Mouse (Mus musculus): ENCODE results near the gene Prr5l. TPM values are rescaled to one million over a fixed set of nuclear protein-coding genes. Genes with fewer than 3 reads are reported as not detected.

Prr5l gene
- polyA plus RNA-seq, 1 experiment from 2014 or later: 40.5 TPM

GRCm38 (mm10) chr2:101792130-101792529 is 90.7 kb downstream of the Prr5l start:
- peaks cover 34% of the 10 kb centered on the region for H3K4me1 ChIP-seq
- H3K9me3 ChIP-seq: no peaks in the 10 kb centered on the region
- no peak overlapping the region for H3K9ac ChIP-seq
- H3K27ac ChIP-seq: no peak overlapping the region
- H3K4me2 ChIP-seq: no peak overlapping the region
- no peaks in the 10 kb centered on the region for H3K36me3 ChIP-seq
- no peak overlapping the region for H3K4me3 ChIP-seq
- ATAC-seq (ENCODE audit: borderline replicate concordance, extremely low read depth, low FRiP score, low TSS enrichment): no peak
- no peaks in the 10 kb centered on the region for H3K27me3 ChIP-seq
- WGBS: 76% methylated on average over 4 of the region's 4 CpGs

GRCm38 (mm10) chr2:101783255-101783654 is 99.6 kb downstream of the Prr5l start:
- H3K9me3 ChIP-seq: no peaks in the 10 kb centered on the region
- no peak overlapping the region for H3K9ac ChIP-seq
- H3K27me3 ChIP-seq: no peaks in the 10 kb centered on the region
- H3K27ac ChIP-seq: no peak overlapping the region
- H3K36me3 ChIP-seq: no peaks in the 10 kb centered on the region
- WGBS: 52% methylated on average over 5 of the region's 5 CpGs
- no peaks in the 10 kb centered on the region for H3K4me1 ChIP-seq
- ATAC-seq (ENCODE audit: borderline replicate concordance, extremely low read depth, low FRiP score, low TSS enrichment): no peak
- H3K4me3 ChIP-seq: no peak overlapping the region
- no peak overlapping the region for H3K4me2 ChIP-seq

- no peaks in the 10 kb centered on the region for H3K27me3 ChIP-seq
- H3K36me3 ChIP-seq: no peaks in the 10 kb centered on the region
- WGBS: 65% methylated on average over 4 of the region's 4 CpGs
- H3K4me1 ChIP-seq: no peaks in the 10 kb centered on the region
- no peaks in the 10 kb centered on the region for H3K9me3 ChIP-seq
- no peak for ATAC-seq (ENCODE audit: borderline replicate concordance, extremely low read depth, low FRiP score, low TSS enrichment)
- H3K4me2 ChIP-seq: no peak overlapping the region
- no peak overlapping the region for H3K27ac ChIP-seq
- H3K4me3 ChIP-seq: no peak overlapping the region
- no peak overlapping the region for H3K9ac ChIP-seq
These were observed 101.5 kb downstream of the Prr5l start for GRCm38 (mm10) chr2:101781357-101781777.

GRCm38 (mm10) chr2:101778080-101778479 is 104.7 kb downstream of the Prr5l start:
- no peak for ATAC-seq (ENCODE audit: borderline replicate concordance, extremely low read depth, low FRiP score, low TSS enrichment)

GRCm38 (mm10) chr2:101763503-101763902 is 119.3 kb downstream of the Prr5l start:
- no peak overlapping the region for H3K4me3 ChIP-seq
- peaks cover 11% of the 10 kb centered on the region for H3K36me3 ChIP-seq
- 91% methylated on average over 5 of the region's 5 CpGs for WGBS
- no peaks in the 10 kb centered on the region for H3K27me3 ChIP-seq
- H3K9ac ChIP-seq: no peak overlapping the region
- ATAC-seq (ENCODE audit: borderline replicate concordance, extremely low read depth, low FRiP score, low TSS enrichment): no peak
- no peak overlapping the region for H3K4me2 ChIP-seq
- no peaks in the 10 kb centered on the region for H3K9me3 ChIP-seq
- peaks cover 16% of the 10 kb centered on the region for H3K4me1 ChIP-seq
- peak overlapping the region; percentile 60; the same call in 1 of the 2 replicates for H3K27ac ChIP-seq

More at GRCm38 (mm10) chr2:101778080-101778479, 104.7 kb downstream of the Prr5l start:
- Histone ChIP-seq H3K4me2 (no peak overlapping the region), H3K9me3 (no peaks in the 10 kb centered on the region), H3K27me3 (no peaks in the 10 kb centered on the region), H3K27ac (no peak overlapping the region), H3K36me3 (no peaks in the 10 kb centered on the region), H3K4me3 (no peak overlapping the region), H3K4me1 (no peaks in the 10 kb centered on the region), H3K9ac (no peak overlapping the region)
- WGBS: 69% methylated on average over 6 of the region's 6 CpGs

- H3K9me3 ChIP-seq: no peaks in the 10 kb centered on the region
- no peaks in the 10 kb centered on the region for H3K27me3 ChIP-seq
- peak; percentile 63; the same call in 1 of the 2 replicates for ATAC-seq (ENCODE audit: borderline replicate concordance, extremely low read depth, low FRiP score, low TSS enrichment)
These were observed 119.9 kb downstream of the Prr5l start for GRCm38 (mm10) chr2:101762955-101763386.

GRCm38 (mm10) chr2:101762405-101762804 is 120.4 kb downstream of the Prr5l start:
- Histone ChIP-seq H3K9me3 (no peaks in the 10 kb centered on the region), H3K27me3 (no peaks in the 10 kb centered on the region), H3K4me1 (peaks cover 16% of the 10 kb centered on the region), H3K27ac (peak overlapping the region; percentile 60), H3K9ac (no peak overlapping the region), H3K4me3 (no peak overlapping the region), H3K4me2 (no peak overlapping the region), H3K36me3 (peaks cover 10% of the 10 kb centered on the region)
- ATAC-seq (ENCODE audit: borderline replicate concordance, extremely low read depth, low FRiP score, low TSS enrichment): peak; percentile 43; the same call in 1 of the 2 replicates
- 42% methylated on average over 10 of the region's 10 CpGs for WGBS

More at GRCm38 (mm10) chr2:101762955-101763386, 119.9 kb downstream of the Prr5l start:
- H3K4me1 ChIP-seq: peaks cover 16% of the 10 kb centered on the region
- peak overlapping the region; percentile 60 for H3K27ac ChIP-seq
- no peak overlapping the region for H3K4me3 ChIP-seq
- WGBS: 42% methylated on average over 4 of the region's 4 CpGs
- H3K36me3 ChIP-seq: peaks cover 10% of the 10 kb centered on the region
- no peak overlapping the region for H3K9ac ChIP-seq
- no peak overlapping the region for H3K4me2 ChIP-seq

GRCm38 (mm10) chr2:101761898-101762297 is 120.9 kb downstream of the Prr5l start:
- 76% methylated on average over 1 of the region's 1 CpGs for WGBS
- H3K9ac ChIP-seq: no peak overlapping the region

GRCm38 (mm10) chr2:101759523-101760277 is 123.1 kb downstream of the Prr5l start:
- WGBS: 64% methylated on average over 9 of the region's 9 CpGs
- peaks cover 8% of the 10 kb centered on the region for H3K36me3 ChIP-seq

More at GRCm38 (mm10) chr2:101761898-101762297, 120.9 kb downstream of the Prr5l start:
- Histone ChIP-seq H3K9me3 (no peaks in the 10 kb centered on the region), H3K36me3 (peaks cover 10% of the 10 kb centered on the region), H3K4me1 (peaks cover 16% of the 10 kb centered on the region), H3K27ac (no peak overlapping the region), H3K4me3 (no peak overlapping the region), H3K4me2 (no peak overlapping the region), H3K27me3 (no peaks in the 10 kb centered on the region)
- ATAC-seq (ENCODE audit: borderline replicate concordance, extremely low read depth, low FRiP score, low TSS enrichment): no peak

GRCm38 (mm10) chr2:101757806-101758205 is 125.0 kb downstream of the Prr5l start:
- Histone ChIP-seq H3K9me3 (no peaks in the 10 kb centered on the region), H3K4me2 (no peak overlapping the region), H3K4me3 (no peak overlapping the region), H3K4me1 (peaks cover 43% of the 10 kb centered on the region), H3K27ac (no peak overlapping the region), H3K27me3 (no peaks in the 10 kb centered on the region), H3K9ac (no peak overlapping the region), H3K36me3 (peaks cover 6% of the 10 kb centered on the region; the same call in 1 of the 2 replicates)
- WGBS: 91% methylated on average over 1 of the region's 1 CpGs
- ATAC-seq (ENCODE audit: borderline replicate concordance, extremely low read depth, low FRiP score, low TSS enrichment): no peak

More at GRCm38 (mm10) chr2:101759523-101760277, 123.1 kb downstream of the Prr5l start:
- no peak overlapping the region for H3K4me2 ChIP-seq
- ATAC-seq (ENCODE audit: borderline replicate concordance, extremely low read depth, low FRiP score, low TSS enrichment): no peak
- H3K9me3 ChIP-seq: no peaks in the 10 kb centered on the region
- no peak overlapping the region for H3K4me3 ChIP-seq
- H3K9ac ChIP-seq: no peak overlapping the region
- no peaks in the 10 kb centered on the region for H3K27me3 ChIP-seq
- H3K27ac ChIP-seq: no peak overlapping the region
- peaks cover 34% of the 10 kb centered on the region for H3K4me1 ChIP-seq

GRCm38 (mm10) chr2:101756069-101756753 is 126.6 kb downstream of the Prr5l start:
- ATAC-seq (ENCODE audit: borderline replicate concordance, extremely low read depth, low FRiP score, low TSS enrichment): no peak
- peaks cover 5% of the 10 kb centered on the region; the same call in 1 of the 2 replicates for H3K36me3 ChIP-seq
- 45% methylated on average over 7 of the region's 7 CpGs for WGBS
- no peak overlapping the region for H3K9ac ChIP-seq
- no peak overlapping the region for H3K4me2 ChIP-seq
- H3K4me3 ChIP-seq: no peak overlapping the region
- peaks cover 52% of the 10 kb centered on the region for H3K4me1 ChIP-seq
- no peaks in the 10 kb centered on the region for H3K27me3 ChIP-seq
- H3K27ac ChIP-seq: no peak overlapping the region
- H3K9me3 ChIP-seq: no peaks in the 10 kb centered on the region
